Mouse (Mus musculus): Measurements from ENCODE around the gene Prkx. TPM values are rescaled to one million over a fixed set of nuclear protein-coding genes. Genes with fewer than 3 reads are reported as not detected.

Gene Prkx
- 8.4 and 8.5 TPM in 2 replicates for polyA plus RNA-seq (2015; fragmentation: Nextera tagmentation; extraction: Ambion mirVana)

DNA sequence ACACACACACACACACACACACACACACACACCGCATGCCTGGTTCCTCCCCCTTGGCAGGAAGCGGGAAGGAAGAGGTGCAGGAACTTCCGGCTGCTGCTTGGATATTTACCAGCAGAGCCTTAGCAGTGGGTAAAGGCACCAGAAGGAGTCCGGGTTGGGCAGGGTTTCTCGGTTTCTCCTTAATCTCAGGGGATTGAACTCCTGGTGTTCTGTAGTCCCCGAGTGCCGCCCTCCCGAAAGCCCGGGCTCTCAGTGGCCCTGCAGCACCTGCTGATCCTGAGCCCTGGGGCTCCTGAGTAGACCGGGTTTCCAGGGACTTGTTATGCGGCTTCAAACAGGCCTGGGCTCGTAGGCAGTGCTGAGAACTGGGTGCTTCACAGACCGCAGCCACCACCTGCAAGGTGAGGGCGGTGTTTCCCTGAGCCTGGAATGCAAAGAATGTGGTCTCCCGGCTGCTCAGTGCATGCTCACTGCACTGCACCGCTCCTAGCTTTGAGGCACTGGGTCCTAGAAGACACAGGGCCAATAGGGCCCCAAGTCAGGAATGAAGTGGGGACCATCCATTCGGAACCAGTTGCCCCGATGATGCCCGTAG, at the start of gene Prkx:
Prkx (minus strand) TSS at position 41 of the 598 bp plus-strand sequence.
- Histone ChIP-seq H3K27ac (ENCODE audit: low read length) (peak within 1 kb of the TSS; percentile 80), H3K9ac (ENCODE audit: low read depth, low read length) (peak within 1 kb of the TSS; percentile 71), H3K4me2 (ENCODE audit: low read depth, low read length) (peak within 1 kb of the TSS; percentile 63), H3K4me1 (ENCODE audit: control insufficient read depth, insufficient read depth, low read length) (no peaks in the 10 kb centered on the region), H3K4me3 (ENCODE audit: low read length) (peak within 1 kb of the TSS; percentile 66), H3K9me3 (ENCODE audit: control insufficient read depth, low read length) (no peaks in the 10 kb centered on the region), H3K27me3 (replicated peaks; ENCODE audit: control insufficient read depth, insufficient read depth, low read length) (no peaks in the 10 kb centered on the region), H3K36me3 (ENCODE audit: control insufficient read depth, insufficient read depth, low read length) (no peaks in the 10 kb centered on the region)
- 26% methylated on average over 17 of the region's 19 CpGs for whole genome bisulfite sequencing
- ATAC-seq, result peak; percentile 89

DNA sequence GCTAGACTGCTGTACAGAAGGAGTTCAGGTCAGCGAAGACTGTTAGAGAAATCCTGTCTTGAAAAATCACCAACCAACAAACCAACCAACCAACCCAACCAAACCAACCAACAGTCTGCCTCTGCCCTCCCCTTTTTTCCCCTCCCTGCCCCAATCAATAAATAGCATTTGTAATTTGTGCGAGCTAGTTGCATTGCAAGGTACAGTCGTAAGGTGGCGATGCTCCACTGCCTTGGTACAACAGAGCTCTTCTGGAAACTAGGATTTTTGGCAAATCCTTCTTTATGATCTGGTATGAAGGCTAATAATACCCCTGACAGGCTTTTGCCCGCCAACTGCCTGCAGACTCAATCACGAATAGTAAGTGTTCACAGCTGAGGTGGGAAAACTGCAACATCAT, 16.0 kb upstream of the Prkx start:
- Histone ChIP-seq H3K27me3 (replicated peaks; ENCODE audit: control insufficient read depth, insufficient read depth, low read length) (no peaks in the 10 kb centered on the region), H3K4me3 (ENCODE audit: low read length) (no peak overlapping the region), H3K27ac (ENCODE audit: low read length) (no peak overlapping the region), H3K36me3 (ENCODE audit: control insufficient read depth, insufficient read depth, low read length) (no peaks in the 10 kb centered on the region), H3K9ac (ENCODE audit: low read depth, low read length) (no peak overlapping the region), H3K9me3 (ENCODE audit: control insufficient read depth, low read length) (no peaks in the 10 kb centered on the region), H3K4me1 (ENCODE audit: control insufficient read depth, insufficient read depth, low read length) (no peaks in the 10 kb centered on the region), H3K4me2 (ENCODE audit: low read depth, low read length) (no peak overlapping the region)
- 60% methylated on average over 6 of the region's 6 CpGs for WGBS
- ATAC-seq, result no peak

DNA sequence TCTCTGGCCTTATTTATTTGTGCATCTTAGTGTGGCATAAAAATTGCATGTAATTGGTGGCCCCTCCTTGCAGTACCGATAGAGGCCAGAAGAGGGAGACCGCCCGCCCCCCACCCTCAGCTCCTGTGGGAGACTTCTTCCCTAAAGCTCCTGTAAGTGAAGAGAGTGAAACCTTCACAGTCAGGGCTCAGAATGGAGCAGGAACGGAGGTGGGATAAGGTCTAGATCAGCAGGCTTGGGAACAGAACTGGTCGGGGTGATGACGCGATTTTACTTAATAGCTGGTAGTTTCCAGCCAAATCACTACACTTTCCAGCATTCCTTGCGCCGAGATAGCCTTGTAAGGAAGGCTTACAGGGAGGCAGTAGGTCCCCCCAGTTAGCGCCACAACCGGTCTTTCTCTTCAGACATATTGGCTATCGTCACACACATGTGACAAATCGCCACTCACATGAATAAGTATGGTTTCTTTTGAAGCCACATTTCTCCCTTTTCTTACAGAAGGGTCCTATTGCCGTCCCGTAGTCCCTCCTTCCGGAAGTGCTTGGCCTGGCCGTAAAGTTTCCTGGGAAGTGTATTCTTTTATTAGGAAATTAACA, 14.6 kb upstream of the Prkx start:
- H3K9me3 ChIP-seq (ENCODE audit: control insufficient read depth, low read length), result no peaks in the 10 kb centered on the region
- H3K4me2 ChIP-seq (ENCODE audit: low read depth, low read length), result peak overlapping the region; percentile 42; the same call in 1 of the 2 replicates
- WGBS, result 16% methylated on average over 17 of the region's 17 CpGs
- no peaks in the 10 kb centered on the region for H3K4me1 ChIP-seq (ENCODE audit: control insufficient read depth, insufficient read depth, low read length)
- peak overlapping the region; percentile 53; the same call in 1 of the 2 replicates for H3K9ac ChIP-seq (ENCODE audit: low read depth, low read length)
- peak overlapping the region; percentile 49 for H3K4me3 ChIP-seq (ENCODE audit: low read length)
- peak; percentile 88 for ATAC-seq
- H3K36me3 ChIP-seq (ENCODE audit: control insufficient read depth, insufficient read depth, low read length), result no peaks in the 10 kb centered on the region
- H3K27me3 ChIP-seq (replicated peaks; ENCODE audit: control insufficient read depth, insufficient read depth, low read length), result no peaks in the 10 kb centered on the region
- H3K27ac ChIP-seq (ENCODE audit: low read length), result peak overlapping the region; percentile 65

DNA sequence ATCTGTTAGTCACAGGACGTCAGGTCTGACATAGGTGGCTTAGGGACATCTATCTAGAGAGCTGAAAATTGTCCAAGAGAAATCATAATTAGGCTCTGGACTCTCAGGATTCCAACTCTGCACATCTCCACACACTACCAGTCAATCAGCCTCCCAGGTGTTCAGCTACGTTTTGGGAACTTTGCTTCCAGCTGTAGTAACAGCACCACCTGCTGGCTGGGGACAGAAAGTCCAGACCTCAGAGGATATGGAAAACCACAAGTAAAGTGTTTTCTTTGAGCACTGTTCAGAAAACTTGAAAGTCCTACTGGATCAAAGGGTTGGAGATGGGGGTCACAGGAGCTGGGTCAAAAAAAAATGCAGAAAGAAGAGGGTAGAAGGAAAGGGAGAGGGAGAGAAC, 12.5 kb upstream of the Prkx start:
- Histone ChIP-seq H3K4me3 (ENCODE audit: low read length) (no peak overlapping the region), H3K4me1 (ENCODE audit: control insufficient read depth, insufficient read depth, low read length) (no peaks in the 10 kb centered on the region), H3K4me2 (ENCODE audit: low read depth, low read length) (no peak overlapping the region), H3K9me3 (ENCODE audit: control insufficient read depth, low read length) (no peaks in the 10 kb centered on the region), H3K27me3 (replicated peaks; ENCODE audit: control insufficient read depth, insufficient read depth, low read length) (no peaks in the 10 kb centered on the region), H3K9ac (ENCODE audit: low read depth, low read length) (no peak overlapping the region), H3K27ac (ENCODE audit: low read length) (no peak overlapping the region), H3K36me3 (ENCODE audit: control insufficient read depth, insufficient read depth, low read length) (no peaks in the 10 kb centered on the region)
- no peak for ATAC-seq
- 18% methylated on average over 2 of the region's 2 CpGs for WGBS

DNA sequence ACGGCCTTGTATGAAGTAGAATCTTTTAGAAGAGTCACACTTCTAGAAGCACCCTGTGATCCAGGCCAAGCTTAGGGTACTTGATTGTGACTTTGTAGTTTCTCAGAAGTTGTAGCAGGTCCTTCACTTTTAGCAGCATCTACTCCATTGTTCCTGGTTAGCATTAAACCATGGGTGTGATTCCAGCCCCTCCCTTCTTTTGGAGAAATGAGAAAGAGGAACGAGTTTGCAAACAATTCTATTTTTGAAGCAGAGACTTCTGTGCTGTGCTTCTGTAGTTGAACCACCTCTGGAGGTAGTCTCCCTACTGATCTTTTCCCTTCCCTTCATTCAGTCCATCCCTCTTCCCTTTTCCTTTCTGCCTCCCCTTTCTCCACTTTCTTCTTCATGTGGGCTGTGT, 6.2 kb upstream of the Prkx start:
- 77% methylated on average over 2 of the region's 2 CpGs for WGBS
- H3K4me2 ChIP-seq (ENCODE audit: low read depth, low read length), result no peak overlapping the region
- no peak overlapping the region for H3K9ac ChIP-seq (ENCODE audit: low read depth, low read length)
- no peak for ATAC-seq
- no peak overlapping the region for H3K4me3 ChIP-seq (ENCODE audit: low read length)
- H3K27me3 ChIP-seq (replicated peaks; ENCODE audit: control insufficient read depth, insufficient read depth, low read length), result no peaks in the 10 kb centered on the region
- H3K9me3 ChIP-seq (ENCODE audit: control insufficient read depth, low read length), result no peaks in the 10 kb centered on the region
- H3K36me3 ChIP-seq (ENCODE audit: control insufficient read depth, insufficient read depth, low read length), result no peaks in the 10 kb centered on the region
- no peaks in the 10 kb centered on the region for H3K4me1 ChIP-seq (ENCODE audit: control insufficient read depth, insufficient read depth, low read length)
- no peak overlapping the region for H3K27ac ChIP-seq (ENCODE audit: low read length)

DNA sequence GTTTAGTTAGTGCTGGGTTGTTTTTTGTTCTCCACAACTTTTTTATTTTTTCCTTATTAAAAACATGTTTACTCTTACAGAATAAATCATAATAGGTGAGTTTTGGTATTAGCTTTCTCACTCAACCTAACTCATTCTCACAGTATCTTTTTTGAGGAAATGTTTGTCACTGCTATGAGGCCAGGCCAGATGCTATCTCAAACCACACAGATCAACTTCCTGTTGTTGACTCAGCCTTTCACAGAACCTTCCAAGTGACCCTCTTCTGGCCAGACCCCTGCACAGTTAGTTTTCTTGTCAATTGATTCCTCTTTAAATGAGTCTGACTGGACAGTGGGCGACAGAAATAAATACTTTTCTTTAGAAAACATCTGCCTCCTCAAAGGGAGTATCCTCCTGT, 5.5 kb upstream of the Prkx start:
- no peaks in the 10 kb centered on the region for H3K36me3 ChIP-seq (ENCODE audit: control insufficient read depth, insufficient read depth, low read length)
- ATAC-seq, result no peak

DNA sequence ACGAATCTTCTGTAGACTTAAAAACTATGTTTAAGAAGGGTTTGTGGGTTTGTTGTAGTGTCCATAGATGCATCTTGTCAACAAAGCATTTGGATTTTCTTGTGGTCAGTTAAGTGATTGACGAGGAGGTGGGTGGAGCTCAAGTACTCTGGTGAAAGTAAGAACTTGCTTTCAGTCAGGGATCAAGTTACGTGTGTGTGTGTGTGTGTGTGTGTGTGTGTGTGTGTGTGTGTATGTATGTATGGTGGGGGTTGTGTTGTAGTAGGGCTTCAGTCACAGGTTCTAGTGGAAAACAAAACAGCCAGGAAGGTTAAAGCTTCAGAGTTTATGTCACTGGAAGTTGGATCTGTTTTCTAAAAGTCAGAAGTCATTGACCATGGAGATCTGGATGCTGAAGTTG, 3.5 kb upstream of the Prkx start:
- WGBS, result 66% methylated on average over 3 of the region's 3 CpGs
- H3K4me3 ChIP-seq (ENCODE audit: low read length), result no peak overlapping the region
- no peak for ATAC-seq
- H3K36me3 ChIP-seq (ENCODE audit: control insufficient read depth, insufficient read depth, low read length), result no peaks in the 10 kb centered on the region
- H3K9me3 ChIP-seq (ENCODE audit: control insufficient read depth, low read length), result no peaks in the 10 kb centered on the region
- H3K9ac ChIP-seq (ENCODE audit: low read depth, low read length), result no peak overlapping the region
- H3K27me3 ChIP-seq (replicated peaks; ENCODE audit: control insufficient read depth, insufficient read depth, low read length), result no peaks in the 10 kb centered on the region
- no peaks in the 10 kb centered on the region for H3K4me1 ChIP-seq (ENCODE audit: control insufficient read depth, insufficient read depth, low read length)
- no peak overlapping the region for H3K4me2 ChIP-seq (ENCODE audit: low read depth, low read length)
- H3K27ac ChIP-seq (ENCODE audit: low read length), result no peak overlapping the region

More for the DNA sequence above, 5.5 kb upstream of the Prkx start:
- no peak overlapping the region for H3K27ac ChIP-seq (ENCODE audit: low read length)
- no peak overlapping the region for H3K4me2 ChIP-seq (ENCODE audit: low read depth, low read length)
- no peaks in the 10 kb centered on the region for H3K27me3 ChIP-seq (replicated peaks; ENCODE audit: control insufficient read depth, insufficient read depth, low read length)
- WGBS, result 55% methylated on average over 1 of the region's 1 CpGs
- H3K4me1 ChIP-seq (ENCODE audit: control insufficient read depth, insufficient read depth, low read length), result no peaks in the 10 kb centered on the region
- H3K4me3 ChIP-seq (ENCODE audit: low read length), result no peak overlapping the region
- H3K9me3 ChIP-seq (ENCODE audit: control insufficient read depth, low read length), result no peaks in the 10 kb centered on the region
- H3K9ac ChIP-seq (ENCODE audit: low read depth, low read length), result no peak overlapping the region

DNA sequence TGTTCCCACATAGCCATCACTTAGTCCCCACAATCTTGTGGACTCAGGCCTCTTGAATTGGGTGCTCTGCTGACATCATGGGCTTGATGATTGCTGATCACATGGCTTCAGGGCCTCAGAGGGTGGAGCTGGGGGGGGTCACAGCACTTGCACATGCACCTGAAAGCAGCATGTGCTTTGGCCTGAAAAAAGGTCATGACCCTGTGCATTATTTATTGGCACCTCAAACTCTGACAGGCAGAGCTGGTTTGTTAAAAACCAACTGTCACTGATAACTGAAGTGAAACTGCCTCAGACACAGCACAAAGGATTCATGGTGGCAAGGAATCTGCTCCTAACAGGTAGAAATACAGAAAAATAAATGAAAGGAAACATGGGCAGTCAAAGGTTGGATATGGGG, 1.7 kb upstream of the Prkx start:
- no peak overlapping the region for H3K4me3 ChIP-seq (ENCODE audit: low read length)
- H3K9ac ChIP-seq (ENCODE audit: low read depth, low read length), result no peak overlapping the region
- no peak overlapping the region for H3K27ac ChIP-seq (ENCODE audit: low read length)
- ATAC-seq, result no peak
- H3K27me3 ChIP-seq (replicated peaks; ENCODE audit: control insufficient read depth, insufficient read depth, low read length), result no peaks in the 10 kb centered on the region
- H3K4me1 ChIP-seq (ENCODE audit: control insufficient read depth, insufficient read depth, low read length), result no peaks in the 10 kb centered on the region
- H3K4me2 ChIP-seq (ENCODE audit: low read depth, low read length), result no peak overlapping the region
- no peaks in the 10 kb centered on the region for H3K36me3 ChIP-seq (ENCODE audit: control insufficient read depth, insufficient read depth, low read length)
- H3K9me3 ChIP-seq (ENCODE audit: control insufficient read depth, low read length), result no peaks in the 10 kb centered on the region

DNA sequence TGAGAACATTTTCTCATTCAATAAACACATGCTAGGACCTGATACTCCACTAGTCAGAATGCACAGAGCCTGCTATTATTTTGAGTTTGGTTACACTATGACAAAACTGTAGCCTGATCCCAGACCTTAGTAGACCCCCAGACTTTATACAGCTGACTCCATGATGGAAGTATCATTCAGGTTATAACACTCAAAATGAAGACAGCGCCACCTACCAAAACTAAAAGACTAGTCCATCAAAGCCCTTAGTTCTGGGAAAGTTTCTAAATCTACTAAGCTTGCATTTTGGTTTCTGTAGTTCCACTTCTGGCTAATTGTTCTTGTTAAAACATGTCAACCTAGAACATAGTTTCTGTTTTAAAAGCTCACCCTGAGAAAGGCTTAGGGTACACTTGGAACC, 838 bp upstream of the Prkx start:
- Histone ChIP-seq H3K36me3 (ENCODE audit: control insufficient read depth, insufficient read depth, low read length) (no peaks in the 10 kb centered on the region), H3K27me3 (replicated peaks; ENCODE audit: control insufficient read depth, insufficient read depth, low read length) (no peaks in the 10 kb centered on the region), H3K27ac (ENCODE audit: low read length) (no peak overlapping the region), H3K4me2 (ENCODE audit: low read depth, low read length) (peak overlapping the region; percentile 63; the same call in 1 of the 2 replicates), H3K9ac (ENCODE audit: low read depth, low read length) (no peak overlapping the region), H3K4me3 (ENCODE audit: low read length) (no peak overlapping the region), H3K4me1 (ENCODE audit: control insufficient read depth, insufficient read depth, low read length) (no peaks in the 10 kb centered on the region), H3K9me3 (ENCODE audit: control insufficient read depth, low read length) (no peaks in the 10 kb centered on the region)
- 63% methylated on average over 1 of the region's 1 CpGs for WGBS
- no peak for ATAC-seq

DNA sequence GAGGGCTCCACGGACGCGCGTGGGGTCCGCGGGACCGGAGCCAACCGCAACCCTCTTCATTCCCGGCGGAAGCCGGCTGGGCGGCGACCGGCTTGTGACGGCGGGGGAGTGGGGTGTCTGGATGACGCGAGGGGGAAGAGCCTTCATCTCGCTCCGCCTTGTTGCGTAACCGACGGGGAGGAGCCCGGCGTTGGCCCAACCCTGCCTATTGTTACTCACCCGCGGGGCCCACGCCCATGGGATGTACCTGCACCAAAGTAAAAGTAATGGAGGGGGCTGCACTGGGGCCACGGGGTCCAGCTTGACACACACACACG, 262 bp downstream of the Prkx start:
- WGBS, result 18% methylated on average over 28 of the region's 30 CpGs
- Histone ChIP-seq H3K27ac (ENCODE audit: low read length) (no peak overlapping the region), H3K9me3 (ENCODE audit: control insufficient read depth, low read length) (no peaks in the 10 kb centered on the region), H3K4me3 (ENCODE audit: low read length) (peak overlapping the region; percentile 66), H3K4me1 (ENCODE audit: control insufficient read depth, insufficient read depth, low read length) (no peaks in the 10 kb centered on the region), H3K36me3 (ENCODE audit: control insufficient read depth, insufficient read depth, low read length) (no peaks in the 10 kb centered on the region), H3K27me3 (replicated peaks; ENCODE audit: control insufficient read depth, insufficient read depth, low read length) (no peaks in the 10 kb centered on the region), H3K4me2 (ENCODE audit: low read depth, low read length) (peak overlapping the region; percentile 63; the same call in 1 of the 2 replicates), H3K9ac (ENCODE audit: low read depth, low read length) (peak overlapping the region; percentile 71)
- peak; percentile 96 for ATAC-seq

Measured in intestine, embryonic 16.5 days (tissue).